Mouse (Mus musculus) central nervous system, embryonic 14 days (tissue): ENCODE results near the gene Frmpd1. TPM values are rescaled to one million over a fixed set of nuclear protein-coding genes. Genes with fewer than 3 reads are reported as not detected.

Experiments used
- polyA plus RNA-seq: library from polyadenylated mRNA; depleted of rRNA; stranded (reverse); fragments of >200 nt; gene quantifications from 2 replicates; pipeline ENCODE4 v1.2.3, GENCODE M21; 2012; rRNA removed

Gene Frmpd1
- 1.1 and 2.1 TPM in 2 replicates for polyA plus RNA-seq

DNA sequence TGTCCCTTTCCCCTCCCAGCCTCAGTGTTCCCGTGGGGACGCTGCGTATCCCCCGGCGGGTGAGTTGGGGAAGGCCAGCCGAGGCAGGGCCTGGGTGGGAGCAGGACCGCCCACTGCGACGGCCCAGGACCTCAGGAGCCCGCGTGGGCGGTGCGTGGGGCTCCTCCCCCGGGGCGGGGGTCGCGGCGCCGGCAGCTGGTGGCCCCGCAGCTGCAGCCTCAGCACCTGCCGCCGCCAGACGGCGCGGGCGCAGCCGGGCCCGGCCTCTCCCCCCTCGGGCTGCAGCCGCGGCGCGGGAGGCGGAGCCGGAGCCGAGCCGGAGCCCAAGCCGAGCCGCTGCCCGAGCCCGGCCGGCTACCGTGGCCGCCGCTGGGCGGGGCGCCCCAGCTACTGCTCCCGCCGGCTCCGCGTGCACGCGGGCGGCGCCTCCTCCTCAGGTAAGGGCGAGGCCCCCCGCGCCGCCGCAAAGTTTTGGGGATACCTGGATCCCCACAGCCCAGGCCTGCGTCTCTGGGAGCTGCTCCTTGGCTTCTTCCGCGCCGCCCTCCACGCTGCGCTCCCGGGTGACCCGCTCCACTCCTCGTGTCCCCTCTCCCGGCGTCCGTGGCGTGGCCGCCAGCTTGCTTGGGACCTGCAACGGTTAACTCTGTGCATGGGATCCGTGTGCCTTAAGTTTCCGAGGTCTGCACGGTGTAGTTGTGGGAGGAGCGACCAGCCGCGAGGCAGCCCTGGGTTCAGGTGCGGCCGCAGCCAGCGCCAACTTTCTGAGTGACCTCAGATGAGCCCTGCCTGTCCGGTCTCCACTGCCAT is at the start of gene Frmpd1:
TSS of gene Frmpd1 (plus strand) at position 355 of the 810 bp plus-strand sequence.

DNA sequence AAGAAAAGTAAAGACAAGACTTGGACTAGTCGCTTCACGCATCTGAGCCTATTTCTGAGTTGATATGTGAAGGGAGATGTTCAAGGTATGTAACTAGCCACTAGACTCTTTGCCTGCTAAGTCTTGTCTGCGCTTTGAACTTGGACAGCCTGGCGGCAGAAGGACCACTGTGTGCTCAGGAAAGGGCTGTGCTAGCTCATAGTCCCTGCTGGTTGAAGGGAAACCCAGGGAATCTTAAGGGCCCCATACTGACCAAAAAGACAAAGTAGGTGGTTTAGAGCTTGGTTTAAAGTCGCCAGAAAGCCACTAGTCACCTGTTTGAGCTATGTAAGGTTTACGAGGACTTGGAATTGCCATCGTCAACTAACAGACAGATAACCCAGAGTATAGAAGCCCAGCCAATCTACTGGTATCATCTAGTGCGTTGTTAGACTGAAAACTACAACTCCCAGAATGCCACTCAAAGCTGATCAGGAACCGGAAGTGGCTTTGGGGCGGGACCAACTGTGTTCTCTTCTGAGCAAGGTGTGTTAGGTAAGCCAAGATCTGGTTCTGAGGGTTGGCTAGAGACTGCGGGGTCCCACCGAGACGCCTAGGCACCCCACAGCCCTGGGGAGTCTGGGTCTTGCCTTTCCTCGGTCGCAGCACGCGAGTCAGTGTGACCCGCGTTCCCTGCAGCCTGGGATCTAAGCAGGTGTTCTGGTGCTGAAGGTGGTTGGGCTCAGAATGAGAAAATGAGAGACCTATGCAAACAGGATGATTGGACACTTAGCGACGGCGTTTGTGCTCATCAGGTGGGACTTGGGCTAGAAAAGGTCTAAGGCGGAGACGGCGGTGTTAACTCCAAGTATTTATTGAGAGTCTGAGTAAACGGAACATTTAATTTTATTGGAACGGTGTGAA is 112.2 kb downstream of the Frmpd1 start, which contains the start of gene Trmt10b:
TSS of gene Trmt10b (plus strand) at position 466 of the 903 bp plus-strand sequence.

Other genes with a start within 250 kb of the Frmpd1 start
- 19.5 and 23.3 TPM in 2 replicates for gene Grhpr, start 203.5 kb upstream of the Frmpd1 start, polyA plus RNA-seq
- gene Zbtb5, start 172.5 kb upstream of the Frmpd1 start, polyA plus RNA-seq, result 30.9 and 35.8 TPM in 2 replicates
- gene Polr1e, start 166.3 kb upstream of the Frmpd1 start, polyA plus RNA-seq, result 21.3 and 21.8 TPM in 2 replicates
- gene Fbxo10, start 100.3 kb upstream of the Frmpd1 start, polyA plus RNA-seq, result 28.6 and 30.8 TPM in 2 replicates
- gene Tomm5, start 76.8 kb upstream of the Frmpd1 start, polyA plus RNA-seq, result 140 and 148 TPM in 2 replicates
- 14.2 and 15.5 TPM in 2 replicates for gene Trmt10b, start 112.3 kb downstream of the Frmpd1 start, polyA plus RNA-seq
- 11.5 and 12.8 TPM in 2 replicates for gene Dcaf10, start 157.2 kb downstream of the Frmpd1 start, polyA plus RNA-seq
- gene Exosc3, start 157.9 kb downstream of the Frmpd1 start, polyA plus RNA-seq, result 42.3 and 43.3 TPM in 2 replicates
- 121 and 128 TPM in 2 replicates for gene Slc25a51, start 223.9 kb downstream of the Frmpd1 start, polyA plus RNA-seq